Mouse (Mus musculus) G1E (cell line): Measurements from ENCODE around the gene Tmem104.

Experiments
- CTCF ChIP-seq: IDR thresholded peaks from 2 replicates; pipeline ENCODE4 v1.5.1; 2012; ENCODE audit warnings: low read depth, low read length, inconsistent platforms, mixed read lengths
- GATA1 ChIP-seq: IDR thresholded peaks from 2 replicates; pipeline ENCODE4 v1.6.1; 2012; ENCODE audit warnings: borderline replicate concordance, low read length, inconsistent platforms, mixed read lengths

DNA sequence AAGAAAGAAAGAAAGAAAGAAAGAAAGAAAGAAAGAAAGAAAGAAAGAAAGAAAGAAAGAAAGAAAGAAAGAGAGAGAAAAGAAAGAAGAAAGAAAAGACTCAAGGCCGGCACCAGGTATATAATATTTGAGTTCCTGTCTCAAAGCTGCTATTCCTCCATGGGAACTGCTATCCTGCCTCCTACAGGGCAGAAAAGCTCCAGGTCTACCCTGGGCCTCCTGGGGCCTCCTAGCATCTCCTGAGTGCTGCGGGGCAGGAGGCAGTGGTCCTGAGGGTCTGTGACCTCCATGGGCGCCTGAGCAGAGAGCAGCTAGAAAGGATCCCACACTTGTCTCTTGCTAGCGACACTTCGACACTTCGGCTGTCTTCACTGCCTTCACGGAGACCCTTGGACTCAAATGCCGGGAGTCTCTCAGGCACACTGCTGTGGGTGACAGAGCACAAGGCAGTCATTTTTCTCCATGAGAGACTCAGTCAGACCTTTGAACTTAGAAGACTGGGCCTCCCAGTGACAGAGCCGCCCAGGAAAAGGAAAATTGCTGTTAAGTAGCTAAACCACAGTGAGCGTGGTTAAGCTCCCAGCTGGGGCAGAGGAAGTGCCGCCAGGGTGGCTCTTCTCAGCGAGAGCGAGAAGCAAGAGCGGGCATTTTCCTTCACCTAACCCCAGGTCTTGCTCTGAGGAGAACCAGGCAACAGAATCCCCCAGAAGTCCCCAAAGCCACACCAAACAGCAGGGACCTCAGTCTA, 44.1 kb downstream of the Tmem104 start:
- no peak for TF ChIP-seq CTCF
- TF ChIP-seq GATA1, result no peak
